Mouse (Mus musculus) lung, postnatal 0 days (tissue): ENCODE results near the gene Strap.

Experiments used
- CTCF ChIP-seq: IDR thresholded peaks from 2 replicates; pipeline ENCODE4 v1.5.1; 2016; ENCODE audit warnings: antibody characterized with exemption, mild to moderate bottlenecking
- EP300 ChIP-seq: IDR thresholded peaks from 2 replicates; pipeline ENCODE4 v1.6.1; 2016; ENCODE audit warnings: antibody characterized with exemption, mild to moderate bottlenecking, control low read depth

- TF ChIP-seq CTCF = no peak
- no peak for TF ChIP-seq EP300
These were observed 877 bp downstream of the Strap start for GRCm38 (mm10) chr6:137735671-137736238.
